Mouse (Mus musculus) MEL-GATA-1-ER (cell line): Measurements from ENCODE around the gene Pfkm.

Experiments used
- DNase-seq: peaks from one replicate; pipeline ENCODE4 v3.0.0-alpha.2; 2012; ENCODE audit warnings: low read depth; ENCODE audit errors: extremely low read depth

Pfkm gene

GRCm38 (mm10) chr15:98096957-98097356 is 4.6 kb downstream of the Pfkm start:
- DNase-seq, result no peak

GRCm38 (mm10) chr15:98098519-98098918 is 6.1 kb downstream of the Pfkm start:
- no peak for DNase-seq

DNA sequence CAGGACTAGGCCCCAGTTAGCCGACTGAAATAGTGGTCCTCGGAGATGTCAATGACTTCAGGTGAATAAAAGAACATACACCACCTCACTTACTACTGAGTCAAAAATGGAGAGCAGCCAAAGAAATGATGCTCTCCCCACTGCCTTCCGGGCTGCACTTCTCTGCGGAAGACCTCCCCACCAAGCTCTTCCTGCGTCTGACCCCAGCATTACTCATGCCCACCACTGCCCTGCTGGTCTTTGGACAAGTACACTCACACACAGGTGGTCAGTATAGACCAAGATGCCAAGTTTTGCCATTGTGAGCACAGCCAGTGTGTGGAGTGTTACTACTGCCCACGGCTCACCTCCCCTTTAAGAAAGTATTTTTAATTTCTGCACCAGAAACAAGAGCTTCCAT is 10.0 kb downstream of the Pfkm start:
- no peak for DNase-seq

DNA sequence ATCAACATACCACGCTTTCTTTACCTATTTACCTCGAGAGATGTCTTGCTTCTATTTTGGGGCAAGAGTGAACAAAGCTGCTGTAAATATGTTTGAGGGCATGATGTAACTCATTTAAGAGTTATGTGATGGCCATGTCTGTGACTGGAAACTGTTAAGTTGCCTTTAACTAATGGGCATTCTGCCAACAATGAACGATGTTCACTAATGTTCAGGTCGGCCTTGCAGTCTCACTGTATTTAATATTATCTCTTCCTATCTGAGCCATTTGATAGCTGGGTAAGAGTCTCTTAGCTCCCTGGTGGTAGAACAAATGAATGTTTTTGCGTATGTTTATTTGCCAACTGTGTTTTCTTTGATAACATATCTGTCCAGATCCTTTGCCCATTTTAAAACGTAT is 14.1 kb downstream of the Pfkm start:
- DNase-seq, result no peak

DNA sequence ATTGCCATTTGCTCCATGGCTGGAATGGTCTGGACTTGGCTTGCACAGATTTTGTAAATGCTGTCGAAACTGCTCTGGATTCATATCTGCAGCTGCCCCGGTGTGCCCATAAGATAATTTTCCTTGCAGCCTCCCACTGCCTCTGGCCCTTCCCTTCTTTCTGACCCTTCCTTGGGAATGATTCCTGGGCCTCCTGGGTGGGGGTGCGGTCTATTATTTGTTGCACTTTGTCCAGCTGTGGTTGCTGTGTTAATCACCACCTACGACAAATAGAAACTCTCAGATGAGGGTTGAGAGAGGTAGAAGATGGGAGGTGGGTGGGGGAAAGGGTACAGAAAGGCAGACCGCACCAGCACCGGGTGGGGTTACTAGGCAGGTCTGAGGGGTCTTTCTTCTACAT is 14.8 kb downstream of the Pfkm start:
- DNase-seq, result no peak

DNA sequence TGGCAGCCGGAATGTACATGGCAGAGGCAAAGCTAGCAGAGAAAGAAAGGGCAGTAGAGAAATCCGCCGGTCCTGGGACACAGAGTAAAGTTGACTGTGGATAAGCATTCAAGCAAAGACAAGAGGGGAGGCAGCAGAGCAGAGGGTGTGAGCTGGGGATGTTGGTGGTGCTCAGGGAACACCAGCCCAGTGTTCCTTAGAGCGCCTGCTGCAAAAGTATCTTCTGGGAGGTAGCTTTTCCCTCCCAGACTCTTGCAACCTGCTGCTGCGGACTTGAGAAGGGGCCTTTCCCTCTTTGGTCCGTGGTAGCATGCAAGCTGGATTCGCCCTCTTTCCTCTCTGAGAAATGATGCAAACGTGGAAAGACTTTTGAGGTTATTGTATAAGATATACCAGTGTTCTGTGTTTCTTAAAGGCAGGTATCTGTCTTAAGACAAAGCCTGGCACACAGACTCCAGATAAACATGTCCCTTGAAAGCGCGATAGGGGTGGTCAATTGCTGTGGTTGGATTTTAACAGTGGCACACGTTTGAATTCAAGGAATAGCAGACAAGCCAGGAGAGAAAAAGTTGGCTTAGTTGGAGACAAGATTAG is 15.4 kb downstream of the Pfkm start:
- no peak for DNase-seq

- DNase-seq, result peak; percentile 96
Observed at GRCm38 (mm10) chr15:98108297-98109152, 16.1 kb downstream of the Pfkm start.

GRCm38 (mm10) chr15:98111791-98112190 is 19.4 kb downstream of the Pfkm start:
- peak; percentile 72 for DNase-seq

GRCm38 (mm10) chr15:98114098-98114851 is 21.9 kb downstream of the Pfkm start:
- DNase-seq, result no peak

- DNase-seq, result no peak
Observed at GRCm38 (mm10) chr15:98114852-98115778, 22.7 kb downstream of the Pfkm start.

GRCm38 (mm10) chr15:98115779-98116163 is 23.4 kb downstream of the Pfkm start:
- no peak for DNase-seq

- DNase-seq, result peak; percentile 77
Observed at GRCm38 (mm10) chr15:98116287-98116686, 23.9 kb downstream of the Pfkm start.

GRCm38 (mm10) chr15:98119363-98119762 is 27.0 kb downstream of the Pfkm start:
- DNase-seq, result no peak

DNA sequence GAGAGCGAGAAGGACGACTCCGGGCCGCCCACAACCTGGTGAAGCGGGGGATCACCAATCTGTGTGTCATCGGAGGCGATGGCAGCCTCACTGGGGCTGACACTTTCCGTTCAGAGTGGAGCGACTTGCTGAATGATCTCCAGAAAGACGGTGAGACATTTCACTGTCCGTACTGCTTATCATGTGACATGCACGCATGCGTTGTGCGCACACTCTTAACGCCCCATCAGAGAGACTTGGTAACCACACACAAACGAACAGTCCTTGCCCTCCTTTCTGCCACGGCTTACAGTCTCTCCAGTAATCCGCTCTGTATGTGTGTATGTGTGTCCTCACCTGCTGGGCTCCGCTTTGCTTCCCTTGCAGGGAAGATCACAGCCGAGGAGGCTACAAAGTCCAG is 28.4 kb downstream of the Pfkm start:
- DNase-seq, result no peak

GRCm38 (mm10) chr15:98131001-98131400 is 38.6 kb downstream of the Pfkm start:
- DNase-seq, result no peak

DNA sequence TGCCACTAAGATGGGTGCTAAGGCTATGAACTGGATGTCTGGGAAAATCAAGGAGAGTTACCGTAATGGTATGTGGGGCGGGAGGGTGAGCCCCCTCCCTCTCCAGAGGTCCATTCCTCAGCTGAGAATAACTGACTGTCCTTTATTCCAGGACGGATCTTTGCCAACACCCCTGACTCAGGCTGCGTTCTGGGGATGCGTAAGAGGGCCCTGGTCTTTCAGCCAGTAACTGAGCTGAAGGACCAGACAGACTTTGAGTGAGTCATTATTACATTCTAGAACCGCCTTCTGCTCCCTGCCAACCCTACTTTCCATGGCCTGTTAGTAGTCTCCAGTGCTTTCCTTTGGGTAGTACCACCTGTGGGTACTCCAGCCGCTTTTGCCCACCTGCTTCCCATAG is 39.1 kb downstream of the Pfkm start:
- no peak for DNase-seq

GRCm38 (mm10) chr15:98131942-98132655 is 39.7 kb downstream of the Pfkm start:
- DNase-seq, result no peak

DNA sequence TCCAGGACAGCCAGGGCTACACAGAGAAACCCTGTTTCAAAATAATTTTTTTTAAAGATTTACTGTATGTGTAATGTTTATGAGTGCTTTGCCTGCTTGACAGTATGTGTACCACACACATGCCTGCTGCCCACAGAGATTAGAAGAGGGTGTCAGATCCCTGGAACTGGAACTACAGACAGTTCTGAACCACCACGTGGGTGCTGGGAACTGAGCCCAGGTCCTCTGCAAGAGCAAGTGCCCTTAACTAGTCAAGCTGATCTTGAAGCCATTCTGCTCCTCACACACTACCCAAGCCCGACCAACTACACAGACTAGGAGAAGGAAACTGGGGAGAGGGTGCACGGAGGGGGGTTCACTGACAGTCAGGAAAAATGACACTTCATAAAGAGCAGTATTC is 41.1 kb downstream of the Pfkm start:
- DNase-seq, result no peak

DNA sequence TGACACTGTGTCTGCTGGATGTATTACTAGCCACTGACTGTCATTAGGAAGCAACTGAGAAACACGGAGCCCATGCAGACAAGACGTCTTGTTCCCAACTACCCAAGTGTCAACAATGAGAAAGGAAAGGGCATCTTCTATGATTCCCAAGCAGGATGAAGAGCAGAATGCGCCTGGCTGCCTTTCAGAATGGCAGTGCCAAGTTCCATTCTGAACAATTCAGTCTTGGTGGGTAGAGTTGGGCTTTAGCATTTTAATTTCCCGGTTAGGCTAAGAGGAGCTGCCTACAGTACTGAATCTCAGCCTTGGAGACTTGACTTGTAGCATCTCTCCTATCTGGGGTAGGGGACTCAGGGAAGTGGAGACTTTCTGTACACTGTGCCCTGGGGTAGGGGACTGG is 41.6 kb downstream of the Pfkm start:
- no peak for DNase-seq

DNA sequence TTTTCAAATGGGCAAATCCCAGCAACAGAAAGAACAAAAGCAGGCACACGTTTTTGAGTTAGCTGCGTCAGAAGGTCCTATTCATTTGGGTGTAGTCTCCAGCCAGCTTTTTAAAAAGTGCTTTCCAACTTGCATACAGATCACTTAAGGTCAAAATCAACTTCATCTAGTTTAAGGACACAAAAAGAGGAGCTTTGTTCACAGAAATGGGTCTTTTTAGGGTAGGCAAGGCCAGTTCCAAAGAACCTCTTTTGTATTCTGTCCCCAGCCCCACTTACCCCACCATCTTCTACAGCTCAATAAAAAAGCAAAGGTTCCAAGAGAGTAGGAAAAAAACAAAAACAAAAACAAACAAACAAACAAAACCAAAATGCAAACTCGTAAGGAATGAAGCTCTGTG is 42.3 kb downstream of the Pfkm start:
- no peak for DNase-seq

DNA sequence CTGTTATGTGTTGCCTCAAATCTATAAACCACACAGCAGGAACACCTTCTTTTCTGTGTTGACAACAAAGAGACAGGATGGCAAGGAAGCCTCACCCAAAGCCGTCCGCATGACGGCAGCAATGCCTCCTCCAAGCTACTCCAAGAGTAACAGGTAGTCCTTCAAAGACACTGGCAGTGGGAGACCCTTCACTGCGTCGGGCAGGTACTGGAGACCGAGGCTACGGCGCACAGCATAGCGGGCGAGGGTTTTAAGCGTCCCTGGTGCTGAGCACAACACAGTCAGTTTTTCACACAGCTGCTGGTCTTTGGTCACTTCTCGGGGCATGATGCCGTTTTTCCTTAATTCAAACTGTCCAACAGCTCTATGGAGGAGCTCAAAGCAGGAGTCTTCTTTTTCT is 43.3 kb downstream of the Pfkm start:
- DNase-seq, result no peak
